Mouse (Mus musculus): ENCODE measurements around the gene Trim15. TPM values are rescaled to one million over a fixed set of nuclear protein-coding genes. Genes with fewer than 3 reads are reported as not detected.
"Not testable (repeated sequence)": the region's sequence is repeated elsewhere in the genome, so short reads cannot be mapped to it uniquely, and the experiment has no call there.

Trim15 gene
- polyA plus RNA-seq, 1 experiment from 2014 or later, result 0.22 TPM

DNA sequence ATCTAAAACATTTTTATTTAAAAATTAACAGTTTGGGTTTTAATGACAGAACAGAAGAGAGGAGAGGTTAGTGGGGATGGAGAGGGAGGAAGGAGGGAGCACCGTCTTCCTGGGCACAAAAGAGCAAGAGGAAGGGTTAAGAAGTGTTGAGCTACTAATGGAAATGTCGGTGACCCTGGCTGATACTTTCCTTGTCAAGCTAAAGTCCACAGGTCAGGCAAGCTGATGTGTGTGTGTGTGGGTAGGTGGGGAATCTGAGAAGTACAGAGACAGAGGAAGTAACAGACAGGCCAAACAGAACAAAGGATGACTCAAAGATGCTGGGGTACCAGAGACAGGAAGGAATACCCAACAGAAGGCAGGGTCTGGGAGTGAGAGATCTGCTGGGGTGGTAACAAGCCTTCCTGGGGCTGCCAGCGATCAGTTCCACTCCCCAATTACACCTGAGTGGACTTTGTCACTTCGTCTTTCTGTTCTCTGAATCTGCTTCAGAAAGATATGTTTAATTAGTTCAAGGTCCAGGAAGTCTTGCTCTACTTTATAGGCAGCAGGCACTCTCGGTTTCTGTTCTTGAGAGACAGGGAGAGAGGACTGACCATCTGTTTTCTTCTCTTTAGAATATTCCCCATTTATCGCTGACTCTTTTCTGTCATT lies 30.7 kb upstream of the Trim15 start, which contains the start of gene Trim31:
Gene Trim31, plus strand, starts transcription at position 567 of the 654 bp plus-strand sequence.
- WGBS, result 72% methylated on average over 6 of the region's 6 CpGs
- H3K4me3 ChIP-seq (ENCODE audit: low read length), result no peak within 1 kb of the TSS
- H3K4me2 ChIP-seq (replicated peaks; ENCODE audit: low read depth, low read length), result no peak within 1 kb of the TSS
- no peaks in the 10 kb centered on the region for H3K27me3 ChIP-seq (ENCODE audit: insufficient read depth, low read length)
- H3K36me3 ChIP-seq (ENCODE audit: insufficient read depth, low read length), result no peaks in the 10 kb centered on the region
- no peak within 1 kb of the TSS for H3K27ac ChIP-seq (ENCODE audit: low read length)
- no peak within 1 kb of the TSS for H3K9ac ChIP-seq (replicated peaks; ENCODE audit: low read length)
- H3K9me3 ChIP-seq (ENCODE audit: low read length), result no peaks in the 10 kb centered on the region
- H3K4me1 ChIP-seq (ENCODE audit: insufficient read depth, low read length), result no peaks in the 10 kb centered on the region
- ATAC-seq (ENCODE audit: low FRiP score, low TSS enrichment), result no peak

DNA sequence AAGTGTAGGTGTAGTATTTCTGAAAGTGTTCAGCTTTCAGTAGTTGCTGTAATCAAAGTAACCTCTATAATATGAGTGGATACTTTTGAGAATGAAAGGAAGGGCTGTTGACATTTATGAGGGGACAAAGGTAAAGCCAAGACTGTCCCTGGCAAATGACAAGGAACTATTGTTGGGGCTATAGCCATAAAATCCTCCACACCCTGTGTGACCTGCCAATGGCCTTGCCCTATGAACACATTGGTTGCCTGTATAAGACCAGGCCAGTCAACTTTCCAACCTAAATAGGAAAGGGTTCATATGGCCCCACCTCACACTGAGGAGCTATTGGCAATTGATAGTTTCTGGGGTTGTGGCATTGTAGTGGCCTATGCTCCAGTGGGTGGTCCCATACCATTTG lies 30.1 kb upstream of the Trim15 start:
- H3K4me2 ChIP-seq (replicated peaks; ENCODE audit: low read depth, low read length), result no peak overlapping the region
- no peak for ATAC-seq (ENCODE audit: low FRiP score, low TSS enrichment)
- no peak overlapping the region for H3K27ac ChIP-seq (ENCODE audit: low read length)

DNA sequence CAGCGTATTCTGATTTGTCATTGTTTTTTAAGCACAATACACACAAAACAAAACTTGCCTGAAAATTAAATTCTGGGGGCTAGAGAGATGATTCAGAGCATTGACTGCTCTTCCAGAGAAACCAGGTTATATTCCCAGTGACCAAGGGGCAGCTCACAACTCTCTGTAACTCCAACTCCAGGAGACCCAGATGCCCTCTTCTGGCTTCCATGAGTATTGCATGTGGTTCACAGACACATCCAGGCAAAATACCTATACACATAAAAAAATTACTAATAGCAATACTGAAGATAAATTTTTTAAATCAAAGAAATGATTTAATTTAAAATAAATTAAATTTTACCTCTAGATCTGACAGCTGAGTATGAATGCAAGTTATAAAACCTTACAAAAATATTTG lies 29.6 kb upstream of the Trim15 start:
- Histone ChIP-seq H3K4me2 (replicated peaks; ENCODE audit: low read depth, low read length) (no peak overlapping the region), H3K27me3 (ENCODE audit: insufficient read depth, low read length) (no peaks in the 10 kb centered on the region), H3K4me3 (ENCODE audit: low read length) (no peak overlapping the region), H3K9ac (replicated peaks; ENCODE audit: low read length) (no peak overlapping the region), H3K9me3 (ENCODE audit: low read length) (no peaks in the 10 kb centered on the region), H3K27ac (ENCODE audit: low read length) (no peak overlapping the region), H3K4me1 (ENCODE audit: insufficient read depth, low read length) (no peaks in the 10 kb centered on the region), H3K36me3 (ENCODE audit: insufficient read depth, low read length) (no peaks in the 10 kb centered on the region)
- ATAC-seq (ENCODE audit: low FRiP score, low TSS enrichment), result no peak
- WGBS, result 95% methylated on average over 1 of the region's 1 CpGs

More for the DNA sequence above, 30.1 kb upstream of the Trim15 start:
- Histone ChIP-seq H3K4me3 (ENCODE audit: low read length) (no peak overlapping the region), H3K9ac (replicated peaks; ENCODE audit: low read length) (no peak overlapping the region), H3K36me3 (ENCODE audit: insufficient read depth, low read length) (no peaks in the 10 kb centered on the region), H3K4me1 (ENCODE audit: insufficient read depth, low read length) (no peaks in the 10 kb centered on the region), H3K27me3 (ENCODE audit: insufficient read depth, low read length) (no peaks in the 10 kb centered on the region), H3K9me3 (ENCODE audit: low read length) (no peaks in the 10 kb centered on the region)

DNA sequence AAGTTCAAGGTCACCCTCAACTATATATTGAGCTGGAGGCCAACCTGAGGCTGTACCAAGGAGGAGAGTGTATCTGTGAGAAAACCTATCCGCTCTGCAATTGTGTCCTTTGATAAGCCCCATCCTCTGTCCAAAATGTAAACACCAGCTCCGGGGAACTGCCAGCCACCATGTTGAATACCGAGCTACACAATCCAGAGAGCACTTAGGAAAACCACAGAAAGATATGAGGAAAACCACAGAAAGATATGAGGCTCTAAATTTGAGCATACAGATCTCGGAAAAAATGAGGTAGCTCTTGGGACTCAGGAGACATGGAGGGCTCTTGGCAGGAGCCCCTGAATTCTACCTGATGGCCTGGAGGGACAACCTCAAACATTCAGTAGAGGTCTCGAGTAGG lies 26.4 kb upstream of the Trim15 start:
- Histone ChIP-seq H3K4me1 (ENCODE audit: insufficient read depth, low read length) (no peaks in the 10 kb centered on the region), H3K4me3 (ENCODE audit: low read length) (no peak overlapping the region), H3K9me3 (ENCODE audit: low read length) (no peaks in the 10 kb centered on the region), H3K9ac (replicated peaks; ENCODE audit: low read length) (no peak overlapping the region), H3K27ac (ENCODE audit: low read length) (no peak overlapping the region), H3K27me3 (ENCODE audit: insufficient read depth, low read length) (no peaks in the 10 kb centered on the region), H3K4me2 (replicated peaks; ENCODE audit: low read depth, low read length) (no peak overlapping the region), H3K36me3 (ENCODE audit: insufficient read depth, low read length) (no peaks in the 10 kb centered on the region)
- 76% methylated on average over 5 of the region's 5 CpGs for WGBS
- no peak for ATAC-seq (ENCODE audit: low FRiP score, low TSS enrichment)

DNA sequence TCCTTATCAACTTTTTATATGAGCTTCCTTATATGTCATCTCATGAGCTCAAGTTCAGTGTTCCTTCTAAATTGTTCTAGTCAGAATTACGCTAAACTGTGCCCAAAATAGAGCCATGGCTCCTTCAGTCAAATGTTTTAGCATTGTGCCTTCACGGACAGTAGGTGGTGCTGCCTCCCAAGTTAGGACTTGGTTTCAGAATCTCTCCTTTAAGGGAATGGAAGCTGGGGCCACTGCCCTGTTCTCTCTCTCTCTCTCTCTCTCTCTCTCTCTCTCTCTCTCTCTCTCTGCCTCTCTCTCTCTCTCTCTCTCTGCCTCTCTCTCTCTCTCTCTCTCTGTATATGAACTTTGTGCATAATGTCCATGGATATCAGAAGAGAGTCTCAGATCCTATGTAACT lies 25.4 kb upstream of the Trim15 start:
- no peaks in the 10 kb centered on the region for H3K9me3 ChIP-seq (ENCODE audit: low read length)
- 15% methylated on average over 2 of the region's 2 CpGs for WGBS
- H3K36me3 ChIP-seq (ENCODE audit: insufficient read depth, low read length), result no peaks in the 10 kb centered on the region
- no peak overlapping the region for H3K4me2 ChIP-seq (replicated peaks; ENCODE audit: low read depth, low read length)
- no peak overlapping the region for H3K4me3 ChIP-seq (ENCODE audit: low read length)
- ATAC-seq (ENCODE audit: low FRiP score, low TSS enrichment), result peak; percentile 51; the same call in 1 of the 2 replicates
- H3K27me3 ChIP-seq (ENCODE audit: insufficient read depth, low read length), result no peaks in the 10 kb centered on the region
- no peak overlapping the region for H3K9ac ChIP-seq (replicated peaks; ENCODE audit: low read length)
- H3K27ac ChIP-seq (ENCODE audit: low read length), result no peak overlapping the region
- H3K4me1 ChIP-seq (ENCODE audit: insufficient read depth, low read length), result no peaks in the 10 kb centered on the region

DNA sequence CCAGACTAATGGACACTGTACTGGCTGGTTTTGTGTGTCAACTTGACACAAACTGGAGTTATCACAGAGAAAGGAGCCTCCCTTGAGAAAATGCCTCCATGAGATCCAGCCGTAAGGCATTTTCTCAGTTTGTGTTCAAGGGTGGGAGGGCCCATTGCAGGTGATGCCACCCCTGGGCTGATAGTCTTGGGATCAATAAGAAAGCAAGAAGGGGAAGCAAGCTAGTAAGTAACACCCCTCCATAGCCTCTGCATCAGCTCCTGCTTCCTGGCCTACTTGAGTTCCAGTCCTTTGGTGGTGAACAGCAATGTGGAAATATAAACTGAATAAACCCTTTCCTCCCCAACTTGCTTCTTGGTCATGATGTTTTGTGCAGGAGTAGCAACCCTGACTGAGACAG lies 24.5 kb upstream of the Trim15 start:
- 88% methylated on average over 1 of the region's 1 CpGs for WGBS
- H3K9ac ChIP-seq (replicated peaks; ENCODE audit: low read length); H3K4me2 ChIP-seq (replicated peaks; ENCODE audit: low read depth, low read length); H3K4me1 ChIP-seq (ENCODE audit: insufficient read depth, low read length); H3K27ac ChIP-seq (ENCODE audit: low read length); ATAC-seq (ENCODE audit: low FRiP score, low TSS enrichment); H3K36me3 ChIP-seq (ENCODE audit: insufficient read depth, low read length); H3K4me3 ChIP-seq (ENCODE audit: low read length); H3K27me3 ChIP-seq (ENCODE audit: insufficient read depth, low read length); H3K9me3 ChIP-seq (ENCODE audit: low read length): not testable (repeated sequence)

DNA sequence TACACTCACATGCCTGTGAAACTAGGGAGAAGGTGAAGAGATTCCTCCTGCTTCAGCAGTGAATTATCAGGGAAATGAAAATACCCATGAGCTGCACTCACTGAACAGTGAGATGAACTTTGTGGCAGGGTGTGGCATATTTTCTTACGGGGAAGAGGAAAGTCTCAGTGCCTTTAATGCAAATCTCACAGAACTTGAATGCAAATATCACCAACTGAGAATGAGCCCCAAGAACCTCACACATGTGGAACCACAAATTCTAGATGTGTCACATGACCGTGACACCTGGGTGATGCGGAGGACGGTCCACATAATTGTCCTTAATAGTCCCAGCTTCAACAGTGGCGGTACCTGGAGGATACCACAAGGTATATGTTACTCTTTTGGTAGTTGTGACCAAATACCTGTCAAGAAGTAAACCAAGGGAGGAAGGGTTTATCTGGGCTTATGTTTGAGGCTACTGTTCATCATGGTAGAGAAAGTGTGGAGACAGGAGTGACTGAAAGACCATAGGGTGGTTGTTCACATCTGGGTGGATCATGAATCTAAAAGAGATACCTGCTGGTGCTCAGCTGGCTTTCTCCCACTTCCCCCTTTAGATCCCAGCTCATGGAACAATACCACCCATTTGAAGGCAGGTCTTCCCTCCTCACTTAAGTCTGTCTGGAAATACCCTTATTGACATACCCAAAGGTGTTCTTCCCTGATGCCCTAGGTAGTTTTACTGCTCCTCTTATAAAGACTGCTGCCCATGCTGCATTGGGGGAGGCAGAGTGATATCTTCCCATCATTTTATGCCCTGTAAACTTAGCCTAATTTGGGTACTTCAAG lies 23.3 kb upstream of the Trim15 start, which contains the start of gene Trim40:
Gene Trim40, minus strand, starts transcription at position 51 of the 831 bp plus-strand sequence.
- Histone ChIP-seq H3K9ac (replicated peaks; ENCODE audit: low read length) (no peak within 1 kb of the TSS), H3K4me2 (replicated peaks; ENCODE audit: low read depth, low read length) (no peak within 1 kb of the TSS), H3K36me3 (ENCODE audit: insufficient read depth, low read length) (no peaks in the 10 kb centered on the region), H3K27me3 (ENCODE audit: insufficient read depth, low read length) (no peaks in the 10 kb centered on the region), H3K4me3 (ENCODE audit: low read length) (no peak within 1 kb of the TSS), H3K9me3 (ENCODE audit: low read length) (no peaks in the 10 kb centered on the region), H3K4me1 (ENCODE audit: insufficient read depth, low read length) (no peaks in the 10 kb centered on the region), H3K27ac (ENCODE audit: low read length) (no peak within 1 kb of the TSS)
- WGBS, result 77% methylated on average over 5 of the region's 5 CpGs
- no peak for ATAC-seq (ENCODE audit: low FRiP score, low TSS enrichment)

DNA sequence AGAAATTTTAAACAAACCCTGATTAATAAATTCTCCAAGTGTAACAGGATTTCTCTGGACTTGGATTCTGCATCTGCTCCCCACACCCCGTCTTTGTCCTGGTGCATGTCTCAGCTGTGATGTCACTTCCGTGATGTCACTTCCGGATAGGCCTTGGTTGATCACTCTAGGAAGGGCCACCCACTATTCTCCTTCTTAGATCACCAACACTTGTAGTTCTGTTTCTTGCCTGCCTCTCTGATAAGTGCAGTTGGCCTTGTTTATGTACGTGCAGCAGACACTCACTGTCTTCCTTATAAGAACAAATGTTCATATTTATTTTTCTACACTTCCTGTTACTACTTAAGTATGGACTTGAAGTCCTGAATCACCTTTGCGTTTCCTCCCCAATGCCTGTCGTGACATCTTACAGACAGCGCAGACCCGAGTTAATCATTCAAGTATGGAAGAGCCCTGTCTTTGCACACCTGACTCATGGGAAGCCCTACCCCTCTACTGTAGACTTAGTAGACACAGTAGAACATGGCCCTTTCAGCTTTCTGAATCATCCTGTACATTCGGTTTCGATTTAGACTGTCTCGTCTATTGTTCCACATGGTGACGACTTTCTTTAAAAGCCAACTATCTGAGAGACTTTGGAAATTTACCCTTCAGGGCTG lies 18.3 kb upstream of the Trim15 start:
- Histone ChIP-seq H3K27me3 (ENCODE audit: insufficient read depth, low read length) (no peaks in the 10 kb centered on the region), H3K27ac (ENCODE audit: low read length) (no peak overlapping the region), H3K4me1 (ENCODE audit: insufficient read depth, low read length) (no peaks in the 10 kb centered on the region), H3K9ac (replicated peaks; ENCODE audit: low read length) (no peak overlapping the region), H3K4me3 (ENCODE audit: low read length) (no peak overlapping the region), H3K36me3 (ENCODE audit: insufficient read depth, low read length) (no peaks in the 10 kb centered on the region), H3K4me2 (replicated peaks; ENCODE audit: low read depth, low read length) (no peak overlapping the region), H3K9me3 (ENCODE audit: low read length) (no peaks in the 10 kb centered on the region)
- no peak for ATAC-seq (ENCODE audit: low FRiP score, low TSS enrichment)
- 92% methylated on average over 12 of the region's 12 CpGs for WGBS

DNA sequence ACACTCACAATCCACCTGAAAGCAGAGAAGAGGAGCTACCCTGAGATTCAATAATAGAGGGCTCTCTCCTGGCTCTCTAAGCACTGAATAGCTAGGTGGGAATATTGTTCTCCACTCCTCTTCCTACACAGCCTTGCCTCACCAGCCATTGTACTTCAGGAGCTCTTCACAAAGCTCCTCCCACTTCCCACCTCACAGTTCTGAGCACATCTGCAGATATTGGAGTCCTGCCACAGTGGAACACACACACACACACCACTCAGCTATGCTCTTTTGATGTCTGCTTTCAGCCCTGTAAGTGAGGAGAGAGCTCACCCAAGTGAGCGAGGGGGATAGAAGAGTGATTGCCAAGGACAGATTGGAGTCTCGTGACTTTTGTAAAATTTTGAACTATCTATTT lies 16.3 kb upstream of the Trim15 start:
- Histone ChIP-seq H3K9me3 (ENCODE audit: low read length) (no peaks in the 10 kb centered on the region), H3K36me3 (ENCODE audit: insufficient read depth, low read length) (no peaks in the 10 kb centered on the region), H3K4me2 (replicated peaks; ENCODE audit: low read depth, low read length) (no peak overlapping the region), H3K4me3 (ENCODE audit: low read length) (no peak overlapping the region), H3K27ac (ENCODE audit: low read length) (no peak overlapping the region), H3K27me3 (ENCODE audit: insufficient read depth, low read length) (no peaks in the 10 kb centered on the region), H3K9ac (replicated peaks; ENCODE audit: low read length) (no peak overlapping the region), H3K4me1 (ENCODE audit: insufficient read depth, low read length) (no peaks in the 10 kb centered on the region)
- ATAC-seq (ENCODE audit: low FRiP score, low TSS enrichment), result no peak
- 76% methylated on average over 2 of the region's 2 CpGs for WGBS

DNA sequence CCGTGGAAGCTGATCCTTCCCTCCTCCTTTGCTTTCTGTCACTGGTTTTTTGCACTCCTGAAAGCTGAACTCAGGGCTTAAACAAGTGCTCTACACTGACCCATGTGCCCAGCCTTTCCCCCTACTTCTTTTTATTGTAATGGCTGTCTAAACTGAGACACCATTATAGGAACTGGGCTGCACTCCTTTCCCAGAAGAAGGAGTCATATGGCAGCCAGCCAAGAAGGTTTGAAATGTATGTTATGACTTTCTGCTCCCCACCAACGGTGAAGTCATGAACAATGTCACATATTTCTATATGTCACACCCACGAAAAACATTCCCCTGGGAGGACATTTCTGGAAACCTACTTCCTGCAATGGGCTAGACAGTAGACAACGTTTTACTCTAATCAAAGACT lies 7.6 kb upstream of the Trim15 start:
- H3K27ac ChIP-seq (ENCODE audit: low read length), result no peak overlapping the region
- no peak for ATAC-seq (ENCODE audit: low FRiP score, low TSS enrichment)
- H3K9ac ChIP-seq (replicated peaks; ENCODE audit: low read length), result no peak overlapping the region
- H3K4me1 ChIP-seq (ENCODE audit: insufficient read depth, low read length), result no peaks in the 10 kb centered on the region
- no peaks in the 10 kb centered on the region for H3K27me3 ChIP-seq (ENCODE audit: insufficient read depth, low read length)
- no peak overlapping the region for H3K4me3 ChIP-seq (ENCODE audit: low read length)
- H3K9me3 ChIP-seq (ENCODE audit: low read length), result no peaks in the 10 kb centered on the region
- no peak overlapping the region for H3K4me2 ChIP-seq (replicated peaks; ENCODE audit: low read depth, low read length)
- WGBS, result 54% methylated on average over 4 of the region's 4 CpGs
- no peaks in the 10 kb centered on the region for H3K36me3 ChIP-seq (ENCODE audit: insufficient read depth, low read length)
